Mouse (Mus musculus): ENCODE measurements around the gene Abl1. TPM values are rescaled to one million over a fixed set of nuclear protein-coding genes. Genes with fewer than 3 reads are reported as not detected.

Gene Abl1
- polyA plus RNA-seq, 1 experiment from 2014 or later, result 30.2 TPM

GRCm38 (mm10) chr2:31845896-31846691, 157.9 kb downstream of the Abl1 start, which contains the start of gene Fibcd1:
Gene Fibcd1 (minus strand): TSS chr2:31846005.
- no peaks in the 10 kb centered on the region for H3K9me3 ChIP-seq
- no peak for ATAC-seq (ENCODE audit: insufficient read depth, low FRiP score, low read depth)
- peak within 1 kb of the TSS; percentile 22 for H3K9ac ChIP-seq
- peaks cover 40% of the 10 kb centered on the region for H3K27me3 ChIP-seq (replicated peaks)
- H3K27ac ChIP-seq, result no peak within 1 kb of the TSS
- H3K4me2 ChIP-seq, result peak within 1 kb of the TSS; percentile 93
- WGBS, result under 1% methylated on average over 87 of the region's 88 CpGs
- peaks cover 15% of the 10 kb centered on the region for H3K4me1 ChIP-seq
- peak within 1 kb of the TSS; percentile 49 for H3K4me3 ChIP-seq (replicated peaks)
- no peaks in the 10 kb centered on the region for H3K36me3 ChIP-seq

DNA sequence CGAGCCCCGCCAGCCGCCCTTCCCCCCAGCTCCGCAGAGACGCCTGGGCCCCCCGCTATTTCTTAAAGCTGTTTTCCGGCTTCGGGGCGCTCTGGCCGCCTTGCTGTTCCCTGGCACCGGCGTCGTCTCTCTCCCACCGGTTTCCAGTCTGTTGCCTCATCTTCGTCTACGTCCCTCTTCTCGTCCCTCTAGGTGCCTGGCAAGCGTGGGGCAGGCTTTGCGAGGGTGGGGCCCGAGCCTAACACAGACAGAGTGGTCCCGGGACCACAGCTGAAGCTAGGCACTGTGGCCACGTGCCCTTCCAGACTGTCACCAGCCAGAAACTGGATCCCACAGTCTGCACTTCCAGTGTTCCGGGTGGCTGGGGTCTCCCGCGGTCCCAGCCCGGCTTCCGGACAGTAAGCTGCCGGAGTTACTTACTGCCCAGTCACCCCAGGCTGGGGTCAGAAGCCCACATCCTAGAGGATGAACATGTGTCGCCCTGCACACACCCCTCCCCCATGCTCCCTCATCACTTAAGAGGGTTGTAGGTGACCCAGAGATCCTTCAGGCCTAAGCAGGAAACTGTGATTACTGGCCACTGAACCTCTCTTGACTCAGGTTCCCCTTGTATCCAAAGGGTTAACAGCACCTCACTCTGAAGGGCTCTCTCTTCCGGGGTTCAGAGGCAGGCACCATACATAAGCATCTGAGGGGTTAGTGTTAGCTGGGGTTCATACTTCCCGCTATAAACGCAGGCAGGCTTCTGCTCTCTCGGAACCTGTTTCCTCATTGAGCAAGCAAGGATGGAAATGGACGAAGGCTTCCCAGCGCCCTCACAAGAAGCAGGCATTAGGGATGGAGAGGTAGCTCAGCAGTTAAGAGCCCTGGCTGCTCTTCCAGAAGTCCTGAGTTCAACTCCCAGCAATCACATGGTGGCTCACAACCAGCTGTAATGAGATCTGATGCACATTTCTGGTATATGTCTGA, 158.8 kb downstream of the Abl1 start:
- H3K27ac ChIP-seq, result no peak overlapping the region
- peaks cover 40% of the 10 kb centered on the region for H3K27me3 ChIP-seq (replicated peaks)
- no peak for ATAC-seq (ENCODE audit: insufficient read depth, low FRiP score, low read depth)
- no peaks in the 10 kb centered on the region for H3K9me3 ChIP-seq
- H3K4me1 ChIP-seq, result peaks cover 15% of the 10 kb centered on the region
- H3K4me2 ChIP-seq, result peak overlapping the region; percentile 93
- 3% methylated on average over 35 of the region's 35 CpGs for WGBS
- no peaks in the 10 kb centered on the region for H3K36me3 ChIP-seq
- peak overlapping the region; percentile 12; the same call in 1 of the 2 replicates for H3K9ac ChIP-seq
- peak overlapping the region; percentile 49 for H3K4me3 ChIP-seq (replicated peaks)

- Histone ChIP-seq H3K9ac (no peak overlapping the region), H3K4me3 (replicated peaks) (no peak overlapping the region), H3K27ac (no peak overlapping the region), H3K9me3 (no peaks in the 10 kb centered on the region), H3K4me1 (peaks cover 15% of the 10 kb centered on the region), H3K4me2 (no peak overlapping the region), H3K27me3 (replicated peaks) (peaks cover 40% of the 10 kb centered on the region), H3K36me3 (no peaks in the 10 kb centered on the region)
- WGBS, result 13% methylated on average over 6 of the region's 6 CpGs
- no peak for ATAC-seq (ENCODE audit: insufficient read depth, low FRiP score, low read depth)
These were observed 159.7 kb downstream of the Abl1 start for GRCm38 (mm10) chr2:31847908-31848307.

DNA sequence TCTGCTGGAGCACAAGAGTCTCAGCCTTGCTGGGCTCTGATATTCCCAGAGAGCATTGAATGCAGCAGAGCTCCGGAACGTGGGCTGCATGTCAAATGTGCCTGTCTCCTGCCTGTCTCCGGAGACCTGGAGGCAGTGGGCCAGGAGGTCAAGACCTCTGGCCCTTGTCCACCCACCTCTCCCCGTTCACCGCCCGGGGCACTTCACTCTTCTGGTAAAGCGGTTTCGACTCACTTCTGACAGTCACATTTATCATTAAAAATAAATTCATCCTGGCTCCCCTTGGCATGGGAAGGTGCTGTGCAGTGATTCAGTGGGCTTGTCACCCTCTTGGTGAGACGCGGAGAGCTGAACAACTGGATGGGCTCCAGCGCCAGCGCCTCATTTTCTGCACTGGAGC, 162.0 kb downstream of the Abl1 start:
- Histone ChIP-seq H3K4me2 (no peak overlapping the region), H3K4me3 (replicated peaks) (no peak overlapping the region), H3K4me1 (peaks cover 15% of the 10 kb centered on the region), H3K27ac (no peak overlapping the region), H3K36me3 (no peaks in the 10 kb centered on the region), H3K9ac (no peak overlapping the region), H3K9me3 (no peaks in the 10 kb centered on the region), H3K27me3 (replicated peaks) (peaks cover 23% of the 10 kb centered on the region)
- 42% methylated on average over 12 of the region's 12 CpGs for WGBS
- no peak for ATAC-seq (ENCODE audit: insufficient read depth, low FRiP score, low read depth)

Other genes with a start within 250 kb of the Abl1 start
- gene Ass1, start 218.2 kb upstream of the Abl1 start, polyA plus RNA-seq (2015; fragmentation: Nextera tagmentation; extraction: Ambion mirVana), result 153 and 178 TPM in 2 replicates
- gene Fubp3, start 115.7 kb upstream of the Abl1 start, polyA plus RNA-seq (2015; fragmentation: Nextera tagmentation; extraction: Ambion mirVana), result 79.3 and 82.7 TPM in 2 replicates
- not detected in 2 replicates for gene Prdm12, start 48.3 kb upstream of the Abl1 start, polyA plus RNA-seq (2015; fragmentation: Nextera tagmentation; extraction: Ambion mirVana)
- gene Exosc2, start 17.7 kb upstream of the Abl1 start, polyA plus RNA-seq (2015; fragmentation: Nextera tagmentation; extraction: Ambion mirVana), result 59.9 and 60.5 TPM in 2 replicates
- gene Qrfp, start 122.2 kb downstream of the Abl1 start, polyA plus RNA-seq (2015; fragmentation: Nextera tagmentation; extraction: Ambion mirVana), result 0.05 and 0.09 TPM in 2 replicates
- 0.19 and 0.22 TPM in 2 replicates for gene Fibcd1, start 157.6 kb downstream of the Abl1 start, polyA plus RNA-seq (2015; fragmentation: Nextera tagmentation; extraction: Ambion mirVana)
- 0.64 and 0.76 TPM in 2 replicates for gene Lamc3, start 198.9 kb downstream of the Abl1 start, polyA plus RNA-seq (2015; fragmentation: Nextera tagmentation; extraction: Ambion mirVana)

Data from stomach, embryonic 15.5 days (tissue).